In genomic region chr10:123076245-123077023, GRCm38 (mm10) we compare ENCODE assay signal across 8 mouse cellular contexts. TPM values are rescaled to one million over a fixed set of nuclear protein-coding genes. Genes with fewer than 3 reads are reported as not detected.
DNase-seq lines count a peak whose midpoint lies in the region; ATAC-seq lines count a peak whose summit lies in the region.

Gene Mon2 (minus strand): TSS chr10:123076505.

- WGBS in hindbrain, embryonic 16.5 days = under 1% methylated on average over 57 of the region's 58 CpGs
- 1% methylated on average over 56 of the region's 58 CpGs for WGBS in macrophage (ENCODE audit: missing documents)

- peaks cover 11% of the 10 kb centered on the region for H3K4me1 ChIP-seq in hindbrain, embryonic 16.5 days (ENCODE audit: control insufficient read depth, insufficient read depth, low read depth, low read length)

- peaks cover 45% of the 10 kb centered on the region for H3K79me2 ChIP-seq in macrophage (ENCODE audit: inconsistent target)

- H3K36me3 ChIP-seq in hindbrain, embryonic 16.5 days (ENCODE audit: control insufficient read depth, insufficient read depth, low read length) = no peaks in the 10 kb centered on the region
- H3K36me3 ChIP-seq in macrophage (ENCODE audit: inconsistent target) = no peaks in the 10 kb centered on the region

- peak within 1 kb of the TSS; percentile 97 for H3K9ac ChIP-seq in hindbrain, embryonic 16.5 days (ENCODE audit: low read depth, low read length)

- peak; percentile 99 for ATAC-seq in hindbrain, embryonic 16.5 days

- H3K9me3 ChIP-seq in hindbrain, embryonic 16.5 days (ENCODE audit: control insufficient read depth, low read length) = no peaks in the 10 kb centered on the region; the same call in 1 of the 2 replicates

- peak; percentile 96 for DNase-seq in T-cell, adult 2 months (ENCODE audit: low spot score)
- DNase-seq in cerebellum, postnatal 36 days = peak; percentile 95 to 98
- peak; percentile 95 for DNase-seq in gastrocnemius, adult 18-20 months (ENCODE audit: low spot score)
- peak; percentile 98 to 99 for DNase-seq in left cerebral cortex, adult 18-20 months (ENCODE audit: low spot score in 2 of 2)
- DNase-seq in right cerebral cortex, adult 18-20 months = peak; percentile 98
- peak; percentile 79 for DNase-seq in urinary bladder, postnatal 10 days (ENCODE audit: low spot score)

- H3K4me3 ChIP-seq in hindbrain, embryonic 16.5 days (ENCODE audit: low read length) = peak within 1 kb of the TSS; percentile 98
- H3K4me3 ChIP-seq in macrophage (ENCODE audit: inconsistent target) = peak within 1 kb of the TSS; percentile 78

- no peaks in the 10 kb centered on the region for H3K27me3 ChIP-seq in hindbrain, embryonic 16.5 days (replicated peaks; ENCODE audit: control insufficient read depth, insufficient read depth, low read length)

- peak within 1 kb of the TSS; percentile 82 for H3K4me2 ChIP-seq in hindbrain, embryonic 16.5 days (ENCODE audit: low read length)

- peak within 1 kb of the TSS; percentile 88 for H3K27ac ChIP-seq in hindbrain, embryonic 16.5 days (ENCODE audit: low read depth, low read length)
- H3K27ac ChIP-seq in macrophage = peak within 1 kb of the TSS; percentile 17; the same call in 1 of the 2 replicates

RNA-seq across cellular contexts. Expression of gene Mon2, which starts in this region (rescaled TPM):
- 10 to 100 TPM; 31.4 to 34.8 TPM for total RNA-seq in gastrocnemius, adult 18-20 months (2021)
- 15.1 and 24.3 TPM in 2 replicates for polyA plus RNA-seq in hindbrain, embryonic 16.5 days (2015; fragmentation: Nextera tagmentation; extraction: Ambion mirVana)
- 10 to 100 TPM; 85.9 to 92.6 TPM for total RNA-seq in left cerebral cortex, adult 18-20 months (2021)
- 100 to 1,000 TPM; 130 to 521 (median 254) TPM for total RNA-seq in macrophage (2018; cell fraction: chromatin; rRNA removed)
- 10 to 100 TPM; 30.8 to 81.0 (median 52.1) TPM for total RNA-seq in macrophage (2018; cell fraction: cytosol; rRNA removed)
- total RNA-seq in macrophage (2018; cell fraction: nucleus; rRNA removed) = 100 to 1,000 TPM in 22 of 26 experiments, 10 to 100 TPM in 4; 81.5 to 299 (median 138) TPM
- polyA plus RNA-seq in macrophage (2018) = 34.3 to 59.9 TPM (median 48.0 TPM) in 3 replicates

Comparison
In these comparisons a context has a peak if more than half of its experiments do, and no peak if none do; other contexts are left out.
1. Peak in every context shown above with its lines: DNase-seq, ATAC-seq, H3K4me3 ChIP-seq and H3K27ac ChIP-seq.